Mouse (Mus musculus) ovary, adult 18-20 months (tissue): ENCODE measurements around the gene Glyatl3.

Experiments used
- DNase-seq: peaks from one replicate; pipeline ENCODE4 v3.0.0; 2022; ENCODE audit warnings: low spot score, mixed read lengths

The Glyatl3 gene

DNA sequence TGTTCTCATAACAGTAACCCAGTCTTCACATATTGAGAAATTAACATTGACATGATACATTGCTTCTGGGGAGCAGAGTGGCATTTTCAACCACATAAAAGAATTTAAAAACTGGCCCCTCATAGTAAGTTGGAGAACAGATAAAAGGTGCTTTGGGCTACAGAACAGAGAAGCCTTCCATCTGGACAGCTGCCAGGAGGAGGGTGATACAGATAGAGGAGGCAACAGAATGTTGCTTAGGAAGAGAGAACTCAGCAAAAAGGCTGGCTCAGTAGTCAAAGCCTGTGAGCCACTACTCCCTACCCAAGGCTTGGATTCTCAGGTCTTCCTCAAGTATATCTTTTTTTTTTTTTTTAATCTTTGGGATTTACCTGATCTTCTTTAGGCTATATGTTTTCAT, 59.1 kb downstream of the Glyatl3 start:
- no peak for DNase-seq
